Mouse (Mus musculus) layer of hippocampus, adult 8-10 months (tissue): ENCODE measurements around the gene Krtap13. TPM values are rescaled to one million over a fixed set of nuclear protein-coding genes. Genes with fewer than 3 reads are reported as not detected.
"Not testable (repeated sequence)": the region's sequence is repeated elsewhere in the genome, so short reads cannot be mapped to it uniquely, and the experiment has no call there.

Experiments
- DNase-seq, 2 experiments: peaks; one replicate each; pipeline ENCODE4 v3.0.0; 2022; ENCODE audit warnings: low spot score in 2 of 2
- total RNA-seq, 4 experiments: library from RNA; stranded (reverse); gene quantifications; 2 replicates each; pipeline ENCODE4 v1.2.4; 2022

The Krtap13 gene
- not detected for total RNA-seq

- DNase-seq, result not testable (repeated sequence)
Measured at GRCm38 (mm10) chr16:88751535-88751934, at the start of gene Krtap13. Gene Krtap13, minus strand, starts transcription at chr16:88751635.

GRCm38 (mm10) chr16:88786786-88787185 is 35.4 kb upstream of the Krtap13 start:
- no peak for DNase-seq

GRCm38 (mm10) chr16:88777596-88777995 is 26.2 kb upstream of the Krtap13 start, which contains the start of gene Gm5965:
Gene Gm5965, plus strand, starts transcription at chr16:88777896.
- no peak for DNase-seq

- no peak for DNase-seq
Measured at GRCm38 (mm10) chr16:88774106-88774505, 22.7 kb upstream of the Krtap13 start, which contains the start of gene 2310057N15Rik. Gene 2310057N15Rik, minus strand, starts transcription at chr16:88774206.

GRCm38 (mm10) chr16:88758547-88758946 is 7.1 kb upstream of the Krtap13 start, which contains the start of gene 2310034C09Rik:
Gene 2310034C09Rik, plus strand, starts transcription at chr16:88758847.
- DNase-seq, result not testable (repeated sequence)

GRCm38 (mm10) chr16:88747943-88748342 is 3.5 kb downstream of the Krtap13 start:
- DNase-seq, result peak; percentile 5 to 8

- no peak for DNase-seq
Measured at GRCm38 (mm10) chr16:88744750-88745340, 6.6 kb downstream of the Krtap13 start.

- no peak for DNase-seq
Measured at GRCm38 (mm10) chr16:88735391-88735790, 16.0 kb downstream of the Krtap13 start.

GRCm38 (mm10) chr16:88728812-88729275 is 22.6 kb downstream of the Krtap13 start, which contains the start of gene Krtap13-1:
Gene Krtap13-1, plus strand, starts transcription at chr16:88728862.
- peak in 1 of 2 experiments; percentile 7 for DNase-seq

- no peak for DNase-seq
Measured at GRCm38 (mm10) chr16:88720031-88720430, 31.4 kb downstream of the Krtap13 start.

GRCm38 (mm10) chr16:88716549-88716948 is 34.9 kb downstream of the Krtap13 start:
- DNase-seq, result no peak

GRCm38 (mm10) chr16:88711245-88711644 is 40.2 kb downstream of the Krtap13 start:
- DNase-seq, result no peak

- DNase-seq, result no peak
Measured at GRCm38 (mm10) chr16:88710757-88711156, 40.7 kb downstream of the Krtap13 start.

GRCm38 (mm10) chr16:88707496-88708012 is 43.9 kb downstream of the Krtap13 start, which contains the start of gene 2310061N02Rik:
Gene 2310061N02Rik, minus strand, starts transcription at chr16:88707962.
- no peak for DNase-seq

- no peak for DNase-seq
Measured at GRCm38 (mm10) chr16:88701072-88701864, 50.2 kb downstream of the Krtap13 start.

Other genes with a start within 250 kb of the Krtap13 start
- not detected for gene Cldn17, start 244.7 kb downstream of the Krtap13 start, total RNA-seq
- not detected for gene Cldn8, start 188.5 kb downstream of the Krtap13 start, total RNA-seq
- gene Krtap24-1, start 139.4 kb downstream of the Krtap13 start, total RNA-seq, result not detected
- not detected for gene 2310079G19Rik, start 124.0 kb downstream of the Krtap13 start, total RNA-seq
- gene Krtap26-1, start 103.8 kb downstream of the Krtap13 start, total RNA-seq, result not detected
- not detected for gene Krtap27-1, start 80.0 kb downstream of the Krtap13 start, total RNA-seq
- not detected for gene 2310061N02Rik, start 43.7 kb downstream of the Krtap13 start, total RNA-seq
- gene Krtap13-1, start 22.8 kb downstream of the Krtap13 start, total RNA-seq, result not detected
- gene 2310034C09Rik, start 7.2 kb upstream of the Krtap13 start, total RNA-seq, result not detected
- not detected for gene 2310057N15Rik, start 22.6 kb upstream of the Krtap13 start, total RNA-seq
- not detected for gene Gm5965, start 26.3 kb upstream of the Krtap13 start, total RNA-seq
- not detected for gene Gm20741, start 60.6 kb upstream of the Krtap13 start, total RNA-seq
- not detected for gene Krtap15, start 68.6 kb upstream of the Krtap13 start, total RNA-seq
- not detected for gene Krtap14, start 74.5 kb upstream of the Krtap13 start, total RNA-seq
- gene Krtap19-1, start 117.8 kb upstream of the Krtap13 start, total RNA-seq, result not detected
- not detected for gene Krtap19-2, start 122.6 kb upstream of the Krtap13 start, total RNA-seq
- gene Krtap19-3, start 126.4 kb upstream of the Krtap13 start, total RNA-seq, result not detected
- gene Krtap19-4, start 133.5 kb upstream of the Krtap13 start, total RNA-seq, result not detected
- gene Krtap19-5, start 144.8 kb upstream of the Krtap13 start, total RNA-seq, result not detected
- gene Krtap19-9b, start 180.6 kb upstream of the Krtap13 start, total RNA-seq, result not detected
- gene Krtap16-3, start 211.2 kb upstream of the Krtap13 start, total RNA-seq, result not detected